Mouse (Mus musculus): ENCODE measurements around the gene Zfp706. TPM values are rescaled to one million over a fixed set of nuclear protein-coding genes. Genes with fewer than 3 reads are reported as not detected.

The Zfp706 gene
- polyA plus RNA-seq (2016; fragmentation: Nextera tagmentation; extraction: Ambion mirVana), result 439 and 444 TPM in 2 replicates

GRCm38 (mm10) chr15:37007233-37007958, at the start of gene Zfp706:
Zfp706 (minus strand) TSS chr15:37007773.
- under 1% methylated on average over 62 of the region's 79 CpGs for WGBS
- Histone ChIP-seq H3K27me3 (no peaks in the 10 kb centered on the region), H3K4me1 (peaks cover 24% of the 10 kb centered on the region), H3K4me3 (peak within 1 kb of the TSS; percentile 95), H3K27ac (replicated peaks) (peak within 1 kb of the TSS; percentile 96), H3K4me2 (replicated peaks) (peak within 1 kb of the TSS; percentile 67), H3K9me3 (no peaks in the 10 kb centered on the region), H3K36me3 (peaks cover 13% of the 10 kb centered on the region), H3K9ac (replicated peaks) (peak within 1 kb of the TSS; percentile 97)
- peak; percentile 100 for ATAC-seq (ENCODE audit: low FRiP score, low read depth)

- Histone ChIP-seq H3K27me3 (peaks cover 3% of the 10 kb centered on the region; the same call in 1 of the 2 replicates), H3K9me3 (0 out of 2 replicates have a peak, but pooled peaks cover 3% of the 10 kb centered on the region), H3K4me2 (replicated peaks) (no peak overlapping the region), H3K9ac (replicated peaks) (no peak overlapping the region), H3K27ac (replicated peaks) (no peak overlapping the region), H3K36me3 (no peaks in the 10 kb centered on the region), H3K4me3 (no peak overlapping the region), H3K4me1 (peaks cover 13% of the 10 kb centered on the region)
- 91% methylated on average over 5 of the region's 5 CpGs for WGBS
- ATAC-seq (ENCODE audit: low FRiP score, low read depth), result no peak
Observed at GRCm38 (mm10) chr15:37054582-37054981, 47.0 kb upstream of the Zfp706 start.

- Histone ChIP-seq H3K4me2 (replicated peaks) (peak overlapping the region; percentile 15; the same call in 1 of the 2 replicates), H3K4me1 (peaks cover 13% of the 10 kb centered on the region), H3K27ac (replicated peaks) (peak overlapping the region; percentile 49), H3K9me3 (0 out of 2 replicates have a peak, but pooled peaks cover 3% of the 10 kb centered on the region), H3K36me3 (no peaks in the 10 kb centered on the region), H3K27me3 (peaks cover 3% of the 10 kb centered on the region; the same call in 1 of the 2 replicates), H3K4me3 (no peak overlapping the region), H3K9ac (replicated peaks) (no peak overlapping the region)
- WGBS, result 47% methylated on average over 8 of the region's 8 CpGs
- ATAC-seq (ENCODE audit: low FRiP score, low read depth), result peak; percentile 88
Observed at GRCm38 (mm10) chr15:37053085-37053762, 45.7 kb upstream of the Zfp706 start.

DNA sequence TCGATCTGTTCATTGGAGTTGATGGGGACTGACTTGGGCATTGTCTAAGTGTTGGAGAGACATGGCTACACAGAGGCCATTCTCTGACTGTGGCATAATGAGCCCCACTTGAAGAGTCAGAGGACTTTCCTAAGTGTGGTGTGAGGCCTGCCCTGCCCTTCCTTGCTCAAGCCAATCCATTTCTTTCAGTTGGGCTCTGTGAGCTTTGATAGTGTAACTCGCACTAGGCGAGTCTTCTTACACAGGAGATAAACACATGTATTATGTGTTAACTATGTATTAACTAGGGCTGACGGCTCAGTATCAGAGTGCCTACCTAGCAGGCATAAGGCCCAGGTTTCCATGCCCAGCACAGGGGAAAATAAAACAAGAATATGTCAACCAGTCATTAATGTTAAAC, 39.8 kb upstream of the Zfp706 start:
- no peak for ATAC-seq (ENCODE audit: low FRiP score, low read depth)
- peaks cover 3% of the 10 kb centered on the region; the same call in 1 of the 2 replicates for H3K27me3 ChIP-seq
- no peaks in the 10 kb centered on the region for H3K4me1 ChIP-seq
- no peak overlapping the region for H3K27ac ChIP-seq (replicated peaks)
- WGBS, result 97% methylated on average over 4 of the region's 4 CpGs
- H3K9me3 ChIP-seq, result 0 out of 2 replicates have a peak, but pooled peaks cover 3% of the 10 kb centered on the region
- H3K9ac ChIP-seq (replicated peaks), result no peak overlapping the region
- no peaks in the 10 kb centered on the region for H3K36me3 ChIP-seq
- H3K4me3 ChIP-seq, result no peak overlapping the region
- H3K4me2 ChIP-seq (replicated peaks), result no peak overlapping the region

- H3K9ac ChIP-seq (replicated peaks), result no peak overlapping the region
- H3K9me3 ChIP-seq, result no peaks in the 10 kb centered on the region
- no peak overlapping the region for H3K4me2 ChIP-seq (replicated peaks)
- WGBS, result 91% methylated on average over 10 of the region's 10 CpGs
- H3K27ac ChIP-seq (replicated peaks), result no peak overlapping the region
- no peak overlapping the region for H3K4me3 ChIP-seq
- peaks cover 2% of the 10 kb centered on the region; the same call in 1 of the 2 replicates for H3K27me3 ChIP-seq
- no peaks in the 10 kb centered on the region for H3K36me3 ChIP-seq
- ATAC-seq (ENCODE audit: low FRiP score, low read depth), result no peak
- H3K4me1 ChIP-seq, result no peaks in the 10 kb centered on the region
Observed at GRCm38 (mm10) chr15:37046586-37046985, 39.0 kb upstream of the Zfp706 start.

- no peak for ATAC-seq (ENCODE audit: low FRiP score, low read depth)
- H3K27me3 ChIP-seq, result no peaks in the 10 kb centered on the region
- WGBS, result 76% methylated on average over 7 of the region's 7 CpGs
- H3K9me3 ChIP-seq, result no peaks in the 10 kb centered on the region
- H3K4me1 ChIP-seq, result no peaks in the 10 kb centered on the region
- no peak overlapping the region for H3K4me3 ChIP-seq
- H3K36me3 ChIP-seq, result no peaks in the 10 kb centered on the region
- no peak overlapping the region for H3K27ac ChIP-seq (replicated peaks)
- H3K9ac ChIP-seq (replicated peaks), result no peak overlapping the region
- no peak overlapping the region for H3K4me2 ChIP-seq (replicated peaks)
Observed at GRCm38 (mm10) chr15:37046131-37046530, 38.6 kb upstream of the Zfp706 start.

GRCm38 (mm10) chr15:37045456-37045855, 37.9 kb upstream of the Zfp706 start:
- Histone ChIP-seq H3K4me1 (no peaks in the 10 kb centered on the region), H3K4me2 (replicated peaks) (no peak overlapping the region), H3K27ac (replicated peaks) (no peak overlapping the region), H3K9me3 (no peaks in the 10 kb centered on the region), H3K27me3 (no peaks in the 10 kb centered on the region), H3K9ac (replicated peaks) (no peak overlapping the region), H3K4me3 (no peak overlapping the region), H3K36me3 (no peaks in the 10 kb centered on the region)
- 86% methylated on average over 12 of the region's 12 CpGs for WGBS
- ATAC-seq (ENCODE audit: low FRiP score, low read depth), result no peak

GRCm38 (mm10) chr15:37042559-37042958, 35.0 kb upstream of the Zfp706 start:
- Histone ChIP-seq H3K9me3 (no peaks in the 10 kb centered on the region), H3K27me3 (no peaks in the 10 kb centered on the region), H3K9ac (replicated peaks) (no peak overlapping the region), H3K4me1 (no peaks in the 10 kb centered on the region), H3K36me3 (no peaks in the 10 kb centered on the region), H3K4me2 (replicated peaks) (no peak overlapping the region), H3K4me3 (no peak overlapping the region), H3K27ac (replicated peaks) (no peak overlapping the region)
- 42% methylated on average over 5 of the region's 5 CpGs for WGBS
- ATAC-seq (ENCODE audit: low FRiP score, low read depth), result no peak

GRCm38 (mm10) chr15:37041214-37041613, 33.6 kb upstream of the Zfp706 start:
- Histone ChIP-seq H3K27ac (replicated peaks) (no peak overlapping the region), H3K36me3 (no peaks in the 10 kb centered on the region), H3K27me3 (no peaks in the 10 kb centered on the region), H3K4me2 (replicated peaks) (no peak overlapping the region), H3K9ac (replicated peaks) (no peak overlapping the region), H3K4me1 (no peaks in the 10 kb centered on the region; the same call in 1 of the 2 replicates), H3K9me3 (no peaks in the 10 kb centered on the region), H3K4me3 (no peak overlapping the region)
- no peak for ATAC-seq (ENCODE audit: low FRiP score, low read depth)
- whole genome bisulfite sequencing, result 89% methylated on average over 5 of the region's 5 CpGs

- no peaks in the 10 kb centered on the region for H3K36me3 ChIP-seq
- ATAC-seq (ENCODE audit: low FRiP score, low read depth), result no peak
- no peaks in the 10 kb centered on the region for H3K9me3 ChIP-seq
- no peaks in the 10 kb centered on the region; the same call in 1 of the 2 replicates for H3K4me1 ChIP-seq
- no peak overlapping the region for H3K4me2 ChIP-seq (replicated peaks)
- 79% methylated on average over 1 of the region's 1 CpGs for WGBS
- H3K9ac ChIP-seq (replicated peaks), result no peak overlapping the region
- H3K27ac ChIP-seq (replicated peaks), result no peak overlapping the region
- H3K27me3 ChIP-seq, result no peaks in the 10 kb centered on the region
- no peak overlapping the region for H3K4me3 ChIP-seq
Observed at GRCm38 (mm10) chr15:37038666-37039065, 31.1 kb upstream of the Zfp706 start.

- Histone ChIP-seq H3K4me1 (no peaks in the 10 kb centered on the region; the same call in 1 of the 2 replicates), H3K4me2 (replicated peaks) (no peak overlapping the region), H3K36me3 (no peaks in the 10 kb centered on the region), H3K9me3 (no peaks in the 10 kb centered on the region), H3K27ac (replicated peaks) (no peak overlapping the region), H3K9ac (replicated peaks) (no peak overlapping the region), H3K4me3 (no peak overlapping the region), H3K27me3 (no peaks in the 10 kb centered on the region)
- 82% methylated on average over 3 of the region's 3 CpGs for WGBS
- no peak for ATAC-seq (ENCODE audit: low FRiP score, low read depth)
Observed at GRCm38 (mm10) chr15:37037704-37038103, 30.1 kb upstream of the Zfp706 start.

DNA sequence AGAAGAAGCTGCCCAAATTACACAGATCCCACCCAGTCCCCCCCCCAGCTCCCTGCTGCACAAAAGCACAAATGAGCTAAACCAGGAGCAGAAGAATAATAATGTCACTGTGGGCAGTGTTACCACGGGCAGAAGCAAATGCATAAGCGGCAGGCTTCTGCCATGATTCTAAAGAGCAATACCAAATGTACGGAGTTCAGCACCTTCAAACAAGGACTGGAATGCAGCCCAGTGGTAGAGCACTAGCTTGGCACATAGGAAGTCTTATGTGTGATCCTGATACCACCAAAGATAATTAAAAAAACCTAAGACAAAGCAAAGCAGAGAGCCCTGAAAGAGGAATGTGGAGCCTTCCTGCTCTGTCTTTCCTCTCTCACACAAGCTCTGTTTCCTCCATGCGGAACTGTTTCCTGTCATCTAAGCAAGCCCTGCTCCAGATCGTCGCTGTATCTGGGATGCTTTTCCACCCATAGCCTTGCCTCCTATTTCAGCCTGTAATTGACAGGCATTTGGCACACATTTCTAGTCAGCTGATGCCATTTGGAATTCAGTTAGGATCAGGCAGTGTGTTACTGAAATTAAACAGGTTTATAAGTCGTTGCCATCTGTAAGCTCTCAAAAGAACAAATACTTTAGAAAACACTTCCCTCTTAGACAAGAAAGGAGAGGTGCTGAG, 29.0 kb upstream of the Zfp706 start:
- no peak overlapping the region for H3K4me3 ChIP-seq
- no peaks in the 10 kb centered on the region for H3K9me3 ChIP-seq
- H3K9ac ChIP-seq (replicated peaks), result no peak overlapping the region
- no peak for ATAC-seq (ENCODE audit: low FRiP score, low read depth)
- H3K4me1 ChIP-seq, result no peaks in the 10 kb centered on the region; the same call in 1 of the 2 replicates
- 73% methylated on average over 7 of the region's 7 CpGs for WGBS
- no peaks in the 10 kb centered on the region for H3K36me3 ChIP-seq
- no peak overlapping the region for H3K27ac ChIP-seq (replicated peaks)
- H3K27me3 ChIP-seq, result no peaks in the 10 kb centered on the region
- no peak overlapping the region for H3K4me2 ChIP-seq (replicated peaks)
